ENCODE assay signal across 14 mouse cellular contexts in genomic region chr12:101980266-101980665, GRCm38 (mm10). TPM values are rescaled to one million over a fixed set of nuclear protein-coding genes. Genes with fewer than 3 reads are reported as not detected.
DNase-seq lines count a peak whose midpoint lies in the region; ATAC-seq and TF ChIP-seq lines count a peak whose summit lies in the region.
"Had no signal": no experiment of that assay in that cellular context is flagged by ENCODE, and none has a peak within 500 bp of the region (broad histone marks: within the 10 kb centered on the region; RNA-seq: fewer than 3 reads in every experiment).

No protein-coding gene starts in this region.

- 38% methylated on average over 5 of the region's 5 CpGs for WGBS in heart, embryonic 13.5 days
- WGBS in liver, embryonic 12.5 days (ENCODE audit: insufficient replicate concordance), result 13% methylated on average over 5 of the region's 5 CpGs
- WGBS in hindbrain, embryonic 16.5 days, result 80% methylated on average over 5 of the region's 5 CpGs
- 67% methylated on average over 5 of the region's 5 CpGs for WGBS in intestine, embryonic 16.5 days

- no peak for ATAC-seq in heart, embryonic 13.5 days (ENCODE audit: extremely low read depth, insufficient number of reproducible peaks, low FRiP score, low TSS enrichment)
- ATAC-seq in liver, embryonic 12.5 days, result no peak
- peak; percentile 16; the same call in 1 of the 2 replicates for ATAC-seq in neutrophil, adult 5-6 weeks (ENCODE audit: extremely low read depth, insufficient number of reproducible peaks, low FRiP score, poor library complexity, severe bottlenecking)
- no peak for ATAC-seq in hindbrain, embryonic 16.5 days
- no peak for ATAC-seq in intestine, embryonic 16.5 days
- ATAC-seq: forebrain, postnatal 0 days had no signal

- no peaks in the 10 kb centered on the region for H3K9me3 ChIP-seq in heart, embryonic 13.5 days
- no peaks in the 10 kb centered on the region for H3K9me3 ChIP-seq in MEL (replicated peaks; ENCODE audit: insufficient read depth, low read length)
- H3K9me3 ChIP-seq in liver, embryonic 12.5 days (replicated peaks), result no peaks in the 10 kb centered on the region
- no peaks in the 10 kb centered on the region for H3K9me3 ChIP-seq in hindbrain, embryonic 16.5 days (ENCODE audit: control insufficient read depth, low read length)
- no peaks in the 10 kb centered on the region for H3K9me3 ChIP-seq in intestine, embryonic 16.5 days (ENCODE audit: control insufficient read depth, low read length)
- H3K9me3 ChIP-seq: embryonic facial prominence, embryonic 13.5 days had no signal

- peaks cover 38% of the 10 kb centered on the region for H3K79me2 ChIP-seq in MEL (ENCODE audit: control insufficient read depth, insufficient read depth, low read length, poor library complexity)

- no peak overlapping the region for H3K9ac ChIP-seq in heart, embryonic 13.5 days
- peak overlapping the region; percentile 71 for H3K9ac ChIP-seq in MEL (ENCODE audit: control insufficient read depth, low read depth, low read length, poor library complexity, severe bottlenecking)
- peak overlapping the region; percentile 51; the same call in 1 of the 2 replicates for H3K9ac ChIP-seq in liver, embryonic 12.5 days
- H3K9ac ChIP-seq in hindbrain, embryonic 16.5 days (ENCODE audit: low read depth, low read length), result no peak overlapping the region
- no peak overlapping the region for H3K9ac ChIP-seq in intestine, embryonic 16.5 days (ENCODE audit: low read depth, low read length)
- H3K9ac ChIP-seq: embryonic facial prominence, embryonic 13.5 days; forebrain, postnatal 0 days had no signal

- no peak for TF ChIP-seq CTCF in MEL (IDR thresholded peaks at IDR 0.05 in 2 of 3, conservative IDR thresholded peaks at IDR 0.05 in 1 of 3; ENCODE audit: control insufficient read depth in 1 of 3, insufficient read depth in 1 of 3, low read depth in 2 of 3, low read length in 3 of 3, poor library complexity in 1 of 3, severe bottlenecking in 1 of 3)

- peaks cover 36% of the 10 kb centered on the region for H3K4me1 ChIP-seq in heart, embryonic 13.5 days
- peaks cover 17 to 30% of the 10 kb centered on the region in 2 experiments for H3K4me1 ChIP-seq in MEL (ENCODE audit: control insufficient read depth in 1 of 2, insufficient read depth in 2 of 2, low read length in 2 of 2)
- H3K4me1 ChIP-seq in liver, embryonic 12.5 days, result peaks cover 50% of the 10 kb centered on the region
- peaks cover 13% of the 10 kb centered on the region for H3K4me1 ChIP-seq in hindbrain, embryonic 16.5 days (ENCODE audit: control insufficient read depth, insufficient read depth, low read depth, low read length)
- peaks cover 10% of the 10 kb centered on the region for H3K4me1 ChIP-seq in intestine, embryonic 16.5 days (ENCODE audit: control insufficient read depth, insufficient read depth, low read length)

- intact Hi-C loops in heart, postnatal 10 days (cut with DNase I), result loop anchor here (5.0 kb wide), 1 partner anchor 482 kb away; no protein-coding TSS in a partner anchor

- TF ChIP-seq RAD21 in MEL (IDR thresholded peaks at IDR 0.05; ENCODE audit: low read depth, low read length), result no peak

- TF ChIP-seq POLR2A in MEL (IDR thresholded peaks at IDR 0.05; ENCODE audit: control insufficient read depth in 1 of 2, insufficient read depth in 1 of 2, low read depth in 1 of 2, low read length in 2 of 2, poor library complexity in 1 of 2), result peak in 1 of 2 experiments; percentile 61; a peak in 2 of 4 replicates

- H3K27me3 ChIP-seq in heart, embryonic 13.5 days (replicated peaks), result no peaks in the 10 kb centered on the region
- H3K27me3 ChIP-seq in MEL (ENCODE audit: control insufficient read depth in 1 of 2, insufficient read depth in 2 of 2, low read length in 2 of 2), result no peaks in the 10 kb centered on the region
- H3K27me3 ChIP-seq in liver, embryonic 12.5 days (replicated peaks), result no peaks in the 10 kb centered on the region
- H3K27me3 ChIP-seq in hindbrain, embryonic 16.5 days (replicated peaks; ENCODE audit: control insufficient read depth, insufficient read depth, low read length), result no peaks in the 10 kb centered on the region
- H3K27me3 ChIP-seq in intestine, embryonic 16.5 days (replicated peaks; ENCODE audit: control insufficient read depth, insufficient read depth, low read length), result no peaks in the 10 kb centered on the region
- H3K27me3 ChIP-seq: embryonic facial prominence, embryonic 13.5 days had no signal

- no peak overlapping the region for H3K4me2 ChIP-seq in heart, embryonic 13.5 days
- H3K4me2 ChIP-seq in liver, embryonic 12.5 days, result peak overlapping the region; percentile 45
- H3K4me2 ChIP-seq in hindbrain, embryonic 16.5 days (ENCODE audit: low read length), result no peak overlapping the region
- H3K4me2 ChIP-seq in intestine, embryonic 16.5 days (ENCODE audit: low read depth, low read length), result no peak overlapping the region
- H3K4me2 ChIP-seq: embryonic facial prominence, embryonic 13.5 days had no signal

- H3K4me3 ChIP-seq in heart, embryonic 13.5 days, result no peak overlapping the region
- H3K4me3 ChIP-seq in MEL (ENCODE audit: control insufficient read depth in 1 of 2, insufficient read depth in 1 of 2, low read depth in 2 of 2, low read length in 2 of 2), result no peak overlapping the region
- H3K4me3 ChIP-seq in liver, embryonic 12.5 days, result no peak overlapping the region
- no peak overlapping the region for H3K4me3 ChIP-seq in hindbrain, embryonic 16.5 days (ENCODE audit: low read length)
- no peak overlapping the region for H3K4me3 ChIP-seq in intestine, embryonic 16.5 days (ENCODE audit: low read length)
- H3K4me3 ChIP-seq: embryonic facial prominence, embryonic 13.5 days had no signal

- TF ChIP-seq EP300 in MEL (IDR thresholded peaks at IDR 0.05; ENCODE audit: low read depth in 1 of 2, low read length in 2 of 2), result peak; percentile 86 to 92

- no peak for DNase-seq in heart, postnatal 10 days
- peak; percentile 100 for DNase-seq in MEL (ENCODE audit: low read depth, low spot score)
- DNase-seq in kidney, adult 18-20 months, result no peak
- DNase-seq: cerebellum, adult 9-11 months; forebrain, postnatal 0 days; heart, postnatal 4 days; kidney, adult 2 months; thymus, adult 2 months had no signal

- peaks cover 39% of the 10 kb centered on the region for H3K36me3 ChIP-seq in heart, embryonic 13.5 days
- H3K36me3 ChIP-seq in MEL (ENCODE audit: control insufficient read depth in 1 of 2, insufficient read depth in 2 of 2, low read length in 2 of 2), result peaks cover 14 to 45% of the 10 kb centered on the region in 2 experiments
- H3K36me3 ChIP-seq in liver, embryonic 12.5 days, result peaks cover 37% of the 10 kb centered on the region
- peaks cover 17% of the 10 kb centered on the region for H3K36me3 ChIP-seq in hindbrain, embryonic 16.5 days (ENCODE audit: control insufficient read depth, insufficient read depth, low read length)
- H3K36me3 ChIP-seq in intestine, embryonic 16.5 days (ENCODE audit: control insufficient read depth, insufficient read depth, low read length), result peaks cover 12% of the 10 kb centered on the region; the same call in 1 of the 2 replicates

- H3K27ac ChIP-seq in heart, embryonic 13.5 days (replicated peaks), result peak overlapping the region; percentile 21; the same call in 1 of the 2 replicates
- H3K27ac ChIP-seq in MEL (ENCODE audit: control insufficient read depth, low read depth, low read length), result peak overlapping the region; percentile 100
- H3K27ac ChIP-seq in liver, embryonic 12.5 days, result peak overlapping the region; percentile 85
- no peak overlapping the region for H3K27ac ChIP-seq in hindbrain, embryonic 16.5 days (ENCODE audit: low read depth, low read length)
- no peak overlapping the region for H3K27ac ChIP-seq in intestine, embryonic 16.5 days (ENCODE audit: low read length)
- H3K27ac ChIP-seq: embryonic facial prominence, embryonic 13.5 days had no signal

TF ChIP-seq in MEL, 35 proteins besides CTCF, POLR2A, EP300 and RAD21 (continues in another document):
- TF ChIP-seq TAL1 (IDR thresholded peaks at IDR 0.05; ENCODE audit: low read length), result peak; percentile 45
- 0 out of 2 replicates have a peak, but pooled peaks have one; percentile 83 for TF ChIP-seq ZNF384 (IDR thresholded peaks at IDR 0.05; ENCODE audit: low read depth, low read length)
- 0 out of 2 replicates have a peak, but pooled peaks have one; percentile 47 for TF ChIP-seq ZMIZ1 (IDR thresholded peaks at IDR 0.05; ENCODE audit: low read depth, low read length)
- no peak for TF ChIP-seq KAT2A (conservative IDR thresholded peaks at IDR 0.05; ENCODE audit: low read depth, low read length)
- no peak for TF ChIP-seq CHD1 (IDR thresholded peaks at IDR 0.05; ENCODE audit: low read depth, low read length)
- TF ChIP-seq SMC3 (IDR thresholded peaks at IDR 0.05; ENCODE audit: low read depth, low read length), result no peak
- no peak for TF ChIP-seq ZKSCAN1 (IDR thresholded peaks at IDR 0.05; ENCODE audit: low read depth, low read length)
- peak; percentile 87 for TF ChIP-seq TBP (IDR thresholded peaks at IDR 0.05; ENCODE audit: low read depth, low read length)
- no peak for TF ChIP-seq UBTF (IDR thresholded peaks at IDR 0.05; ENCODE audit: borderline replicate concordance, insufficient read depth, low read depth, low read length)
- TF ChIP-seq CHD2 (IDR thresholded peaks at IDR 0.05; ENCODE audit: low read length), result no peak; the same call in 1 of the 2 replicates

RNA-seq across cellular contexts. Expression of gene Cpsf2, which starts 4.5 kb away (rescaled TPM):
- 19.4 and 22.0 TPM in 2 replicates for polyA plus RNA-seq in heart, embryonic 13.5 days (2015; fragmentation: Nextera tagmentation; extraction: Ambion mirVana)
- 10 to 100 TPM; 20.3 to 20.9 TPM for total RNA-seq in heart, postnatal 10 days (2021)
- 56.9 and 62.9 TPM in 2 replicates for total RNA-seq in MEL (2012; rRNA removed)
- 100 to 1,000 TPM in 1 of 2 experiments, 10 to 100 TPM in 1; 52.1 to 109 TPM for polyA plus RNA-seq in MEL (2012; ENCODE audit: insufficient read depth in 1 of 2, insufficient read length in 2 of 2, low read depth in 1 of 2, low replicate concordance in 2 of 2, missing spikeins in 1 of 2)
- 28.9 and 29.3 TPM in 2 replicates for polyA plus RNA-seq in liver, embryonic 12.5 days (2016; fragmentation: Nextera tagmentation; extraction: Ambion mirVana)
- 63.7 and 64.7 TPM in 2 replicates for total RNA-seq in neutrophil, adult 5-6 weeks (2017)
- polyA plus RNA-seq in hindbrain, embryonic 16.5 days (2015; fragmentation: Nextera tagmentation; extraction: Ambion mirVana), result 30.1 and 31.8 TPM in 2 replicates
- 19.8 and 22.8 TPM in 2 replicates for polyA plus RNA-seq in intestine, embryonic 16.5 days (2015; fragmentation: Nextera tagmentation; extraction: Ambion mirVana)

RNA-seq across cellular contexts. Expression of gene Atxn3, which starts 22.2 kb away (rescaled TPM):
- polyA plus RNA-seq in heart, embryonic 13.5 days (2015; fragmentation: Nextera tagmentation; extraction: Ambion mirVana), result 7.3 and 7.9 TPM in 2 replicates
- total RNA-seq in heart, postnatal 10 days (2021), result 10 to 100 TPM in 1 of 2 experiments, 1 to 10 TPM in 1; 9.9 to 14.0 TPM
- total RNA-seq in MEL (2012; rRNA removed), result 21.8 and 22.1 TPM in 2 replicates
- polyA plus RNA-seq in MEL (2012; ENCODE audit: insufficient read depth in 1 of 2, insufficient read length in 2 of 2, low read depth in 1 of 2, low replicate concordance in 2 of 2, missing spikeins in 1 of 2), result 100 to 1,000 TPM in 1 of 2 experiments, 10 to 100 TPM in 1; 27.8 to 400 TPM
- 12.4 and 15.3 TPM in 2 replicates for polyA plus RNA-seq in liver, embryonic 12.5 days (2016; fragmentation: Nextera tagmentation; extraction: Ambion mirVana)
- total RNA-seq in neutrophil, adult 5-6 weeks (2017), result 59.1 and 60.3 TPM in 2 replicates
- 9.0 and 9.7 TPM in 2 replicates for polyA plus RNA-seq in hindbrain, embryonic 16.5 days (2015; fragmentation: Nextera tagmentation; extraction: Ambion mirVana)
- 13.1 and 14.0 TPM in 2 replicates for polyA plus RNA-seq in intestine, embryonic 16.5 days (2015; fragmentation: Nextera tagmentation; extraction: Ambion mirVana)

Comparison
In these comparisons a context has a peak if more than half of its experiments do, and no peak if none do; other contexts are left out.
1. H3K27ac ChIP-seq: peak in heart, embryonic 13.5 days (single experiment), MEL (single experiment) and liver, embryonic 12.5 days (single experiment); none in hindbrain, embryonic 16.5 days (single experiment) and intestine, embryonic 16.5 days (single experiment).
2. H3K9ac ChIP-seq: peak in MEL (single experiment) and liver, embryonic 12.5 days (single experiment); none in heart, embryonic 13.5 days (single experiment), hindbrain, embryonic 16.5 days (single experiment) and intestine, embryonic 16.5 days (single experiment).